Mouse (Mus musculus) liver, embryonic 14.5 days (tissue): ENCODE data around the gene Kansl1.

Experiments
- CTCF ChIP-seq: IDR thresholded peaks from 2 replicates; pipeline ENCODE4 v1.5.1; 2016; ENCODE audit warnings: antibody characterized with exemption, low read depth, control low read depth
- EP300 ChIP-seq: IDR thresholded peaks from 2 replicates; pipeline ENCODE4 v1.6.1; 2016; ENCODE audit warnings: antibody characterized with exemption, low read depth

DNA sequence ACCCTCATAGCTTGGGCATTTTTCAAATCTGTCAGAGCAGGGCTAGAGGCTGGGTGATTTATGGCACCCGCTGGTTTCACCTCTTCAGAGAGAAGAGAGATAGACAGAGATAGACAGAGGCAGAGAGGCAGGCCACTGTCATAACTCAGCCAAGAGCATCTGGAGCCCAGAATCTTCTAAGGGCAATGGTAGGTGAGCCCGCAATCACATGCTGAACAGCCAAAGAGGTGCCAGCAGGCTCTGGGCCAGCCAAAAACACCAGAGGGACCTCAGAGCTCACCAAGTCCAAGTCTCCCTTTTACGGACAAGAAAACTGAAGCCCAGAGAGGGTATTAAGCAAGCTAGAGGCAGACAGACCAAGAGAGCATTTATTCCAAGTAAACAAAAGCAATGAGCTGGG lies 171.0 kb downstream of the Kansl1 start:
- TF ChIP-seq CTCF (no peak), EP300 (no peak)
